Mouse (Mus musculus) lung, adult 18-20 months (tissue): Measurements from ENCODE around the gene Olfr17.
"Not testable (repeated sequence)": the region's sequence is repeated elsewhere in the genome, so short reads cannot be mapped to it uniquely, and the experiment has no call there.

ENCODE experiments used
- DNase-seq, 2 experiments: peaks; one replicate each; pipeline ENCODE4 v3.0.0; 2022; ENCODE audit warnings: mixed read lengths in 2 of 2

The Olfr17 gene

DNA sequence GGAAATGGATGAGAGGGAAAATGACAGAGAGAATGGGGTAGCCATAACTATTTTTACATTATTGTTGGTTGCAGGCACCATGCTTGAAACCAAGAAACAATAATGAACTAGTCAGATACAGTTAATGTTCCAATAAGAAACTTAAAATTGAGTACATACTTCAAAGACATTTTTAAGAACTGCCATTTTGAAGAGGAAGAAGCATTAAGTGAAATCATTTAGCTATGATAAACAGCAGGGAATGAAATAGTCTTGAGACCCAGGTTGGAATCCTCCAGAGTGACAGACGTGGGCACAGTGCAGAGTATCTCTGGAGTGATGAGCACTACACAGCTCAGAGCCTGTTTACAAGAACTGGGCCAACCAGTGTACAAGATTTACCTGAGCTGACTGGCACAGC lies at the start of gene Olfr17:
TSS of gene Olfr17 (plus strand) at position 301 of the 400 bp plus-strand sequence.
- no peak for DNase-seq

- no peak for DNase-seq
These were observed 48.6 kb upstream of the Olfr17 start for GRCm38 (mm10) chr7:107044407-107044806.

DNA sequence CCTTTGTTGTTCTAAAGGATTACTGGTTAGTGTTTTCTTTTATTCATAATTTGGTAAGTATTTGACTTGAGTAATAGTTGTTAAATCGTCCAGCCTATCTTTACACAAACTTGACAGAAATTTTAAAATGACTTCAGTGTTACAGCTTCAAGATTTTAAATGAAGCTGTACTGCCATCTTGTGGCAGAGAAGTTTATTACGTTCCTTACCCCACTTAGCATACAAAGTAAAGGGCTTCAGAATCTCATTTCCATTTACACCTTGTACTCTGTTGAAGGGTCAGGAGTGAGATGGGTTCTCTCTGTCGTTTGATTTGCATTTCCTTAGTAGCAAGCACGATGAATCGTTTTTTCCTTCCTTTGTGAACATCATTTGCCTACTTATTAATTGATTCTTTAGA lies 47.2 kb upstream of the Olfr17 start:
- DNase-seq: peak in 1 of 2 experiments; percentile 21

- DNase-seq: no peak
These were observed 45.4 kb upstream of the Olfr17 start for GRCm38 (mm10) chr7:107047578-107047977.

GRCm38 (mm10) chr7:107070681-107071080 lies 22.3 kb upstream of the Olfr17 start, which contains the start of gene Olfr714:
Gene Olfr714, plus strand, starts transcription at chr7:107070981.
- no peak for DNase-seq

DNA sequence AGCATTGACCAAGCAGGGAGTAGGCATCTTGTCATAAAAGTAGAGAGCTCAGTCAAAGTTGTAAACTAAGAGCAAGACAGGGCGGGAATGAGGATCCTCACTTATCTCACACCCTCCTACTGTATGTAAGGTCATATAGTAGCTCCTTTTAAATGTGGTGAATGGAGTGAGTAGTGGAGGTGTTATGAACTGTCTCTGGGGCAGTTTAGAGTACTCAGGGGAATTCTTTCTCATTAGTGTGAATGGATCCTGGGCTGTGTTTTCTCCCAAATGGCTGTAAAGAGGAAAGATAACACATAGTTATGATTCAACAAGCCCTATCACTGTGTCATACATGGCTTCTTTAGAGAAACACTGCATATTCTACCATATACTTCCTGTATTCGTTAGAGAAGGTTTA lies 17.2 kb downstream of the Olfr17 start, which contains the start of gene Olfr715b:
TSS of gene Olfr715b (minus strand) at position 101 of the 400 bp plus-strand sequence.
- not testable (repeated sequence) for DNase-seq

- DNase-seq: not testable (repeated sequence)
These were observed 38.0 kb downstream of the Olfr17 start, which contains the start of gene Olfr715 for GRCm38 (mm10) chr7:107130983-107131382. Gene Olfr715, minus strand, starts transcription at chr7:107131083.

DNA sequence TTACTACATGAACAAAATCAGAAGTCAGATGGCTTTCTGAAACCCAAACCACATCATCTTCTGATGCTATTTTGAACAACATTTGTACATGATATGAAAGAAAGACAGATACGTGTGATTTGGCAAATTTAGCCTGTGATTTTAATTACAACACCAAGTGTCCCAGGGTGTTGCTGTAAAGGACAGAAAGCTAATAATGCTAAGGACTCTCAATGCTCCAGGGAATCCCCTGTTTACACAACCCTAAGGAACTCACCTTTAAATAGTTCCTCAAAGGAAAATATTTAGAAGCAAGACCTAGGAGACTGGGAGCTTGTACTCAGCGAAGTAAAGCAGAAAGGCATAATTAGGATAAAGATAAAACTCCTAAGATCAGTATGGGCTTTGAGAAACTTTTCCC lies 45.0 kb downstream of the Olfr17 start, which contains the start of gene Olfr716:
TSS of gene Olfr716 (plus strand) at position 301 of the 400 bp plus-strand sequence.
- DNase-seq: not testable (repeated sequence)
